Mouse (Mus musculus): ENCODE measurements at regions not wholly inside any gene's neighbourhood (a gene's known extent, or its start where the extent isn't known, plus 50 kb on each side); places are given as distances from the start of the nearest gene placed in this dataset.
A peak's percentile ranks its signal among the peaks of the same experiment; 100 is the strongest.

- H3K4me3 ChIP-seq (ENCODE audit: low read depth, low read length): no peak overlapping the region
- H3K9me3 ChIP-seq (replicated peaks; ENCODE audit: control insufficient read depth, low read length): no peaks in the 10 kb centered on the region
- H3K27me3 ChIP-seq (ENCODE audit: control insufficient read depth, insufficient read depth, low read depth, low read length): no peaks in the 10 kb centered on the region
- H3K4me1 ChIP-seq (ENCODE audit: control insufficient read depth, low read depth, low read length): no peaks in the 10 kb centered on the region
- WGBS (ENCODE audit: insufficient replicate concordance): 76% methylated on average over 8 of the region's 8 CpGs
- H3K36me3 ChIP-seq (ENCODE audit: control insufficient read depth, insufficient read depth): no peaks in the 10 kb centered on the region
- H3K27ac ChIP-seq (ENCODE audit: low read length): no peak overlapping the region
- H3K9ac ChIP-seq (ENCODE audit: low read depth, low read length): no peak overlapping the region
- no peak overlapping the region for H3K4me2 ChIP-seq (ENCODE audit: low read depth, low read length)
- ATAC-seq (ENCODE audit: low read depth): no peak
Measured at GRCm38 (mm10) chr1:152281201-152281600, 105.3 kb downstream of the Tsen15 start.

GRCm38 (mm10) chr1:152280014-152280413 is 106.5 kb downstream of the Tsen15 start:
- Histone ChIP-seq H3K9me3 (replicated peaks; ENCODE audit: control insufficient read depth, low read length) (no peaks in the 10 kb centered on the region), H3K4me1 (ENCODE audit: control insufficient read depth, low read depth, low read length) (no peaks in the 10 kb centered on the region), H3K36me3 (ENCODE audit: control insufficient read depth, insufficient read depth) (no peaks in the 10 kb centered on the region), H3K4me2 (ENCODE audit: low read depth, low read length) (no peak overlapping the region), H3K4me3 (ENCODE audit: low read depth, low read length) (no peak overlapping the region), H3K27ac (ENCODE audit: low read length) (no peak overlapping the region), H3K9ac (ENCODE audit: low read depth, low read length) (no peak overlapping the region), H3K27me3 (ENCODE audit: control insufficient read depth, insufficient read depth, low read depth, low read length) (no peaks in the 10 kb centered on the region)
- WGBS (ENCODE audit: insufficient replicate concordance): 14% methylated on average over 1 of the region's 1 CpGs
- ATAC-seq (ENCODE audit: low read depth): no peak

- no peak overlapping the region for H3K4me2 ChIP-seq (ENCODE audit: low read depth, low read length)
- no peak for ATAC-seq (ENCODE audit: low read depth)
- H3K27me3 ChIP-seq (ENCODE audit: control insufficient read depth, insufficient read depth, low read depth, low read length): no peaks in the 10 kb centered on the region
- no peaks in the 10 kb centered on the region for H3K36me3 ChIP-seq (ENCODE audit: control insufficient read depth, insufficient read depth)
- no peaks in the 10 kb centered on the region for H3K9me3 ChIP-seq (replicated peaks; ENCODE audit: control insufficient read depth, low read length)
- H3K4me1 ChIP-seq (ENCODE audit: control insufficient read depth, low read depth, low read length): no peaks in the 10 kb centered on the region
- no peak overlapping the region for H3K27ac ChIP-seq (ENCODE audit: low read length)
- 82% methylated on average over 24 of the region's 24 CpGs for WGBS (ENCODE audit: insufficient replicate concordance)
- H3K9ac ChIP-seq (ENCODE audit: low read depth, low read length): no peak overlapping the region
- H3K4me3 ChIP-seq (ENCODE audit: low read depth, low read length): no peak overlapping the region
Measured at GRCm38 (mm10) chr1:152275011-152275410, 111.5 kb downstream of the Tsen15 start.

- no peak overlapping the region for H3K4me3 ChIP-seq (ENCODE audit: low read depth, low read length)
- H3K4me1 ChIP-seq (ENCODE audit: control insufficient read depth, low read depth, low read length): no peaks in the 10 kb centered on the region
- H3K9me3 ChIP-seq (replicated peaks; ENCODE audit: control insufficient read depth, low read length): no peaks in the 10 kb centered on the region
- WGBS (ENCODE audit: insufficient replicate concordance): 61% methylated on average over 1 of the region's 1 CpGs
- no peak overlapping the region for H3K27ac ChIP-seq (ENCODE audit: low read length)
- no peaks in the 10 kb centered on the region for H3K27me3 ChIP-seq (ENCODE audit: control insufficient read depth, insufficient read depth, low read depth, low read length)
- H3K4me2 ChIP-seq (ENCODE audit: low read depth, low read length): no peak overlapping the region
- peak; percentile 50 for ATAC-seq (ENCODE audit: low read depth)
- H3K36me3 ChIP-seq (ENCODE audit: control insufficient read depth, insufficient read depth): no peaks in the 10 kb centered on the region
- no peak overlapping the region for H3K9ac ChIP-seq (ENCODE audit: low read depth, low read length)
Measured at GRCm38 (mm10) chr1:152273430-152273829, 113.1 kb downstream of the Tsen15 start.

- ATAC-seq (ENCODE audit: low read depth): no peak
- Histone ChIP-seq H3K4me3 (ENCODE audit: low read depth, low read length) (no peak overlapping the region), H3K27me3 (ENCODE audit: control insufficient read depth, insufficient read depth, low read depth, low read length) (no peaks in the 10 kb centered on the region), H3K4me1 (ENCODE audit: control insufficient read depth, low read depth, low read length) (no peaks in the 10 kb centered on the region), H3K27ac (ENCODE audit: low read length) (no peak overlapping the region), H3K9ac (ENCODE audit: low read depth, low read length) (no peak overlapping the region), H3K36me3 (ENCODE audit: control insufficient read depth, insufficient read depth) (no peaks in the 10 kb centered on the region), H3K9me3 (replicated peaks; ENCODE audit: control insufficient read depth, low read length) (no peaks in the 10 kb centered on the region), H3K4me2 (ENCODE audit: low read depth, low read length) (no peak overlapping the region)
- WGBS (ENCODE audit: insufficient replicate concordance): 60% methylated on average over 10 of the region's 10 CpGs
Measured at GRCm38 (mm10) chr1:152269936-152270702, 116.4 kb downstream of the Tsen15 start.

- Histone ChIP-seq H3K36me3 (ENCODE audit: control insufficient read depth, insufficient read depth) (no peaks in the 10 kb centered on the region), H3K4me1 (ENCODE audit: control insufficient read depth, low read depth, low read length) (no peaks in the 10 kb centered on the region), H3K9ac (ENCODE audit: low read depth, low read length) (no peak overlapping the region), H3K27me3 (ENCODE audit: control insufficient read depth, insufficient read depth, low read depth, low read length) (no peaks in the 10 kb centered on the region), H3K27ac (ENCODE audit: low read length) (no peak overlapping the region), H3K9me3 (replicated peaks; ENCODE audit: control insufficient read depth, low read length) (no peaks in the 10 kb centered on the region), H3K4me3 (ENCODE audit: low read depth, low read length) (no peak overlapping the region), H3K4me2 (ENCODE audit: low read depth, low read length) (no peak overlapping the region)
- ATAC-seq (ENCODE audit: low read depth): no peak
Measured at GRCm38 (mm10) chr1:152266390-152266789, 120.1 kb downstream of the Tsen15 start.

GRCm38 (mm10) chr1:152264981-152265380 is 121.5 kb downstream of the Tsen15 start:
- WGBS (ENCODE audit: insufficient replicate concordance): 61% methylated on average over 6 of the region's 6 CpGs
- Histone ChIP-seq H3K27me3 (ENCODE audit: control insufficient read depth, insufficient read depth, low read depth, low read length) (no peaks in the 10 kb centered on the region), H3K4me3 (ENCODE audit: low read depth, low read length) (no peak overlapping the region), H3K27ac (ENCODE audit: low read length) (no peak overlapping the region), H3K4me2 (ENCODE audit: low read depth, low read length) (no peak overlapping the region), H3K36me3 (ENCODE audit: control insufficient read depth, insufficient read depth) (no peaks in the 10 kb centered on the region), H3K9me3 (replicated peaks; ENCODE audit: control insufficient read depth, low read length) (no peaks in the 10 kb centered on the region), H3K9ac (ENCODE audit: low read depth, low read length) (no peak overlapping the region), H3K4me1 (ENCODE audit: control insufficient read depth, low read depth, low read length) (no peaks in the 10 kb centered on the region)
- 0 out of 2 replicates have a peak, but pooled peaks have one; percentile 7 for ATAC-seq (ENCODE audit: low read depth)

- no peak overlapping the region for H3K9ac ChIP-seq (ENCODE audit: low read depth, low read length)
- 32% methylated on average over 4 of the region's 4 CpGs for WGBS (ENCODE audit: insufficient replicate concordance)
- no peak overlapping the region for H3K27ac ChIP-seq (ENCODE audit: low read length)
- no peak for ATAC-seq (ENCODE audit: low read depth)
- no peak overlapping the region for H3K4me3 ChIP-seq (ENCODE audit: low read depth, low read length)
- no peaks in the 10 kb centered on the region for H3K27me3 ChIP-seq (ENCODE audit: control insufficient read depth, insufficient read depth, low read depth, low read length)
- H3K36me3 ChIP-seq (ENCODE audit: control insufficient read depth, insufficient read depth): no peaks in the 10 kb centered on the region
- H3K9me3 ChIP-seq (replicated peaks; ENCODE audit: control insufficient read depth, low read length): no peaks in the 10 kb centered on the region
- no peaks in the 10 kb centered on the region for H3K4me1 ChIP-seq (ENCODE audit: control insufficient read depth, low read depth, low read length)
- no peak overlapping the region for H3K4me2 ChIP-seq (ENCODE audit: low read depth, low read length)
Measured at GRCm38 (mm10) chr1:152261472-152261871, 125.0 kb downstream of the Tsen15 start.

- Histone ChIP-seq H3K4me1 (ENCODE audit: control insufficient read depth, low read depth, low read length) (no peaks in the 10 kb centered on the region), H3K9ac (ENCODE audit: low read depth, low read length) (no peak overlapping the region), H3K27ac (ENCODE audit: low read length) (no peak overlapping the region), H3K27me3 (ENCODE audit: control insufficient read depth, insufficient read depth, low read depth, low read length) (no peaks in the 10 kb centered on the region), H3K4me3 (ENCODE audit: low read depth, low read length) (no peak overlapping the region), H3K36me3 (ENCODE audit: control insufficient read depth, insufficient read depth) (no peaks in the 10 kb centered on the region), H3K9me3 (replicated peaks; ENCODE audit: control insufficient read depth, low read length) (no peaks in the 10 kb centered on the region), H3K4me2 (ENCODE audit: low read depth, low read length) (no peak overlapping the region)
- ATAC-seq (ENCODE audit: low read depth): no peak
- WGBS (ENCODE audit: insufficient replicate concordance): 62% methylated on average over 1 of the region's 1 CpGs
Measured at GRCm38 (mm10) chr1:152260950-152261349, 125.5 kb downstream of the Tsen15 start.
